Mouse (Mus musculus) myocyte (in vitro differentiated cells): ENCODE data around the gene Gm20388. TPM values are rescaled to one million over a fixed set of nuclear protein-coding genes. Genes with fewer than 3 reads are reported as not detected.
A peak's percentile ranks its signal among the peaks of the same experiment; 100 is the strongest.

Source experiments
- H3K27me3 ChIP-seq: one replicate; pipeline ENCODE4 v1.6.1; 2011; ENCODE audit not compliant: control insufficient read depth, insufficient read depth, insufficient read length
- H3K36me3 ChIP-seq: one replicate; pipeline ENCODE4 v1.6.1; 2011; ENCODE audit not compliant: control insufficient read depth, insufficient read depth
- H3K4me2 ChIP-seq: one replicate; pipeline ENCODE4 v1.6.1; 2011; ENCODE audit warnings: low read depth, control low read depth
- H3K4me3 ChIP-seq: one replicate; pipeline ENCODE4 v1.5.1; 2011; ENCODE audit warnings: mild to moderate bottlenecking, control low read depth, moderate library complexity
- H3K79me2 ChIP-seq: one replicate; pipeline ENCODE4 v1.6.1; 2011; ENCODE audit not compliant: control insufficient read depth, insufficient read depth
- H3ac ChIP-seq: one replicate; pipeline ENCODE4 v1.6.1; 2011; ENCODE audit not compliant: control insufficient read depth, insufficient read length
- E2F4 ChIP-seq: IDR thresholded peaks from one replicate; pipeline ENCODE4 v1.6.1; 2011; ENCODE audit warnings: mild to moderate bottlenecking, control low read depth, moderate library complexity; ENCODE audit not compliant: insufficient read depth
- MAX ChIP-seq: IDR thresholded peaks from one replicate; pipeline ENCODE4 v1.6.1; 2011; ENCODE audit warnings: low read depth, mild to moderate bottlenecking, control low read depth
- MYOD1 ChIP-seq, 3 experiments: IDR thresholded peaks; one replicate each; pipeline ENCODE4 v1.6.1; 2011; ENCODE audit warnings: control low read depth in 2 of 3, low read depth in 2 of 3, mild to moderate bottlenecking in 2 of 3, moderate library complexity in 1 of 3; ENCODE audit not compliant: insufficient read length in 2 of 3, control insufficient read depth in 1 of 3
- MYOG ChIP-seq, 3 experiments: IDR thresholded peaks; one replicate each; pipeline ENCODE4 v1.6.1; 2011; ENCODE audit warnings: control low read depth in 2 of 3, low read depth in 2 of 3, mild to moderate bottlenecking in 2 of 3; ENCODE audit not compliant: insufficient read length in 2 of 3, control insufficient read depth in 1 of 3, insufficient read depth in 1 of 3
- POLR2A ChIP-seq: IDR thresholded peaks from one replicate; pipeline ENCODE4 v1.6.1; 2011; ENCODE audit warnings: low read depth, mild to moderate bottlenecking, control low read depth, moderate library complexity; ENCODE audit not compliant: insufficient read length
- POLR2AphosphoS2 ChIP-seq: IDR thresholded peaks from one replicate; pipeline ENCODE4 v1.6.1; 2011; ENCODE audit warnings: low read depth, control low read depth; ENCODE audit not compliant: insufficient read length
- REST ChIP-seq: IDR thresholded peaks from one replicate; pipeline ENCODE4 v1.6.1; 2011; ENCODE audit warnings: mild to moderate bottlenecking, control low read depth, moderate library complexity; ENCODE audit not compliant: insufficient read depth, insufficient read length
- SRF ChIP-seq: IDR thresholded peaks from one replicate; pipeline ENCODE4 v1.6.1; 2011; ENCODE audit warnings: low read depth; ENCODE audit not compliant: control insufficient read depth, insufficient read length
- TCF12 ChIP-seq: IDR thresholded peaks from one replicate; pipeline ENCODE4 v1.6.1; 2011; ENCODE audit warnings: mild to moderate bottlenecking, control low read depth; ENCODE audit not compliant: poor library complexity, insufficient read depth, severe bottlenecking
- TCF3 ChIP-seq: IDR thresholded peaks from one replicate; pipeline ENCODE4 v1.6.1; 2011; ENCODE audit warnings: low read depth, control low read depth; ENCODE audit not compliant: insufficient read length
- USF1 ChIP-seq: IDR thresholded peaks from one replicate; pipeline ENCODE4 v1.6.1; 2011; ENCODE audit warnings: low read depth, mild to moderate bottlenecking, control low read depth, moderate library complexity
- polyA plus RNA-seq: library from polyadenylated mRNA; unstranded; fragments of >200 nt; fragmentation: generic; extraction: Trizol; gene quantifications from one replicate; pipeline ENCODE4 v1.2.1, GENCODE M21; 2012; ENCODE audit warnings: missing spikeins

Gene Gm20388
- polyA plus RNA-seq, 1 experiment = 15.3 TPM

GRCm38 (mm10) chr8:121950749-121951655 is 2040.4 kb downstream of the Gm20388 start:
- Histone ChIP-seq H3K4me3 (peak overlapping the region; percentile 70), H3ac (peak overlapping the region; percentile 83), H3K36me3 (no peaks in the 10 kb centered on the region), H3K4me2 (peak overlapping the region; percentile 76), H3K27me3 (no peaks in the 10 kb centered on the region), H3K79me2 (peaks cover 30% of the 10 kb centered on the region)
- TF ChIP-seq SRF = no peak
- peak; percentile 2 for TF ChIP-seq TCF3

- H3K4me3 ChIP-seq = peak overlapping the region; percentile 70
- TF ChIP-seq MAX = no peak
- no peak for TF ChIP-seq MYOG (IDR thresholded peaks at IDR 0.05; ENCODE audit: control insufficient read depth in 1 of 3, insufficient read depth in 1 of 3, insufficient read length in 2 of 3, low read depth in 2 of 3)
- TF ChIP-seq POLR2AphosphoS2 = no peak
- TF ChIP-seq TCF3 = no peak
- no peak for TF ChIP-seq REST
- H3K4me2 ChIP-seq = peak overlapping the region; percentile 76
- H3K36me3 ChIP-seq = no peaks in the 10 kb centered on the region
- H3K79me2 ChIP-seq = peaks cover 35% of the 10 kb centered on the region
- no peaks in the 10 kb centered on the region for H3K27me3 ChIP-seq
- H3ac ChIP-seq = peak overlapping the region; percentile 83
These were observed 2041.0 kb downstream of the Gm20388 start for GRCm38 (mm10) chr8:121951656-121952009.

GRCm38 (mm10) chr8:121952122-121952521 is 2041.5 kb downstream of the Gm20388 start:
- peak overlapping the region; percentile 76 for H3K4me2 ChIP-seq
- TF ChIP-seq POLR2A (no peak), REST (no peak), MAX (no peak), MYOD1 (IDR thresholded peaks at IDR 0.05; ENCODE audit: control insufficient read depth in 1 of 3, insufficient read length in 2 of 3, low read depth in 2 of 3) (no peak)

GRCm38 (mm10) chr8:121952800-121953199 is 2042.2 kb downstream of the Gm20388 start:
- no peak overlapping the region for H3K4me3 ChIP-seq
- H3K27me3 ChIP-seq = no peaks in the 10 kb centered on the region
- H3K36me3 ChIP-seq = no peaks in the 10 kb centered on the region
- H3ac ChIP-seq = no peak overlapping the region
- H3K4me2 ChIP-seq = peak overlapping the region; percentile 76
- H3K79me2 ChIP-seq = peaks cover 47% of the 10 kb centered on the region
- TF ChIP-seq POLR2AphosphoS2 (peak; percentile 29), TCF12 (no peak)

More at GRCm38 (mm10) chr8:121952122-121952521, 2041.5 kb downstream of the Gm20388 start:
- no peaks in the 10 kb centered on the region for H3K27me3 ChIP-seq
- peak overlapping the region; percentile 70 for H3K4me3 ChIP-seq
- H3ac ChIP-seq = no peak overlapping the region
- no peaks in the 10 kb centered on the region for H3K36me3 ChIP-seq
- peaks cover 40% of the 10 kb centered on the region for H3K79me2 ChIP-seq

GRCm38 (mm10) chr8:121953821-121954545 is 2043.3 kb downstream of the Gm20388 start:
- Histone ChIP-seq H3K4me3 (no peak overlapping the region), H3K36me3 (no peaks in the 10 kb centered on the region), H3K27me3 (no peaks in the 10 kb centered on the region), H3K4me2 (no peak overlapping the region), H3ac (no peak overlapping the region), H3K79me2 (peaks cover 59% of the 10 kb centered on the region)
- peak; percentile 64 for TF ChIP-seq POLR2AphosphoS2
- no peak for TF ChIP-seq MYOD1 (IDR thresholded peaks at IDR 0.05; ENCODE audit: control insufficient read depth in 1 of 3, insufficient read length in 2 of 3, low read depth in 2 of 3)
- no peak for TF ChIP-seq E2F4
- no peak for TF ChIP-seq MYOG (IDR thresholded peaks at IDR 0.05; ENCODE audit: control insufficient read depth in 1 of 3, insufficient read depth in 1 of 3, insufficient read length in 2 of 3, low read depth in 2 of 3)

- Histone ChIP-seq H3K4me3 (no peak overlapping the region), H3ac (no peak overlapping the region), H3K4me2 (peak overlapping the region; percentile 81), H3K79me2 (peaks cover 69% of the 10 kb centered on the region), H3K36me3 (no peaks in the 10 kb centered on the region), H3K27me3 (no peaks in the 10 kb centered on the region)
- TF ChIP-seq USF1 (no peak), TCF12 (no peak), MYOG (IDR thresholded peaks at IDR 0.05; ENCODE audit: control insufficient read depth in 1 of 3, insufficient read depth in 1 of 3, insufficient read length in 2 of 3, low read depth in 2 of 3) (peak; percentile 12 to 69 (median 68)), REST (no peak), MYOD1 (IDR thresholded peaks at IDR 0.05; ENCODE audit: control insufficient read depth in 1 of 3, insufficient read length in 2 of 3, low read depth in 2 of 3) (peak in 2 of 3 experiments; percentile 78 to 80), TCF3 (no peak), POLR2AphosphoS2 (peak; percentile 37)
These were observed 2044.4 kb downstream of the Gm20388 start for GRCm38 (mm10) chr8:121954981-121955555.
